Mouse (Mus musculus) midbrain, embryonic 12.5 days (tissue): Measurements from ENCODE around the gene Serpina3m. TPM values are rescaled to one million over a fixed set of nuclear protein-coding genes. Genes with fewer than 3 reads are reported as not detected.

Experiments used
- ATAC-seq: fragments of 200-750 bp; cut with Nextera tagmentation; 2 replicates; pipeline ENCODE4 v1.8.0; 2017; ENCODE audit warnings: low read depth, moderate TSS enrichment, moderate library complexity; ENCODE audit not compliant: low FRiP score
- H3K27ac ChIP-seq: fragments of 300-500 bp; sonication (generic); replicated peaks from 2 replicates; pipeline ENCODE4 v1.5.1; 2016; ENCODE audit warnings: mild to moderate bottlenecking
- H3K27me3 ChIP-seq: fragments of 300-500 bp; sonication (generic); 2 replicates; pipeline ENCODE4 v1.6.1; 2016; ENCODE audit warnings: mild to moderate bottlenecking
- H3K36me3 ChIP-seq: fragments of 300-500 bp; sonication (generic); 2 replicates; pipeline ENCODE4 v1.6.1; 2016
- H3K4me1 ChIP-seq: fragments of 300-500 bp; sonication (generic); 2 replicates; pipeline ENCODE4 v1.6.1; 2016
- H3K4me2 ChIP-seq: fragments of 300-500 bp; sonication (generic); replicated peaks from 2 replicates; pipeline ENCODE4 v1.6.1; 2016; ENCODE audit warnings: mild to moderate bottlenecking, moderate library complexity
- H3K4me3 ChIP-seq: fragments of 300-500 bp; sonication (generic); 2 replicates; pipeline ENCODE4 v1.5.1; 2016; ENCODE audit warnings: mild to moderate bottlenecking
- H3K9ac ChIP-seq: fragments of 300-500 bp; sonication (generic); replicated peaks from 2 replicates; pipeline ENCODE4 v1.6.1; 2016; ENCODE audit warnings: mild to moderate bottlenecking, moderate library complexity
- H3K9me3 ChIP-seq: fragments of 300-500 bp; sonication (generic); 2 replicates; pipeline ENCODE4 v1.6.1; 2016; ENCODE audit warnings: mild to moderate bottlenecking
- WGBS: fragments of 180-500 bp; shearing (Covaris S2); methylation state at CpG from one replicate; pipeline ENCODE4 v1.1.7; 2016; 5-methylcytosine and 5-hydroxymethylcytosine counted together
- polyA plus RNA-seq: library from polyadenylated mRNA; unstranded; fragments of >200 nt; fragmentation: Nextera tagmentation; extraction: Ambion mirVana; gene quantifications from 2 replicates; pipeline ENCODE4 v1.2.1, GENCODE M21; 2016

Serpina3m gene
- polyA plus RNA-seq, 1 experiment from 2014 or later: not detected

GRCm38 (mm10) chr12:104403968-104404367 lies 65.7 kb downstream of the Serpina3m start:
- H3K4me2 ChIP-seq: no peak overlapping the region
- H3K27me3 ChIP-seq: no peaks in the 10 kb centered on the region
- no peaks in the 10 kb centered on the region for H3K36me3 ChIP-seq
- H3K9me3 ChIP-seq: no peaks in the 10 kb centered on the region
- no peak for ATAC-seq
- WGBS: 88% methylated on average over 5 of the region's 5 CpGs
- H3K9ac ChIP-seq: no peak overlapping the region
- no peaks in the 10 kb centered on the region for H3K4me1 ChIP-seq
- no peak overlapping the region for H3K4me3 ChIP-seq
- H3K27ac ChIP-seq: no peak overlapping the region

- Histone ChIP-seq H3K27me3 (no peaks in the 10 kb centered on the region), H3K4me1 (no peaks in the 10 kb centered on the region), H3K27ac (no peak within 1 kb of the TSS), H3K4me3 (no peak within 1 kb of the TSS), H3K9me3 (no peaks in the 10 kb centered on the region), H3K36me3 (no peaks in the 10 kb centered on the region), H3K4me2 (no peak within 1 kb of the TSS), H3K9ac (no peak within 1 kb of the TSS)
- no peak for ATAC-seq
- 69% methylated on average over 4 of the region's 4 CpGs for WGBS
Observed at GRCm38 (mm10) chr12:104406454-104406885, 68.2 kb downstream of the Serpina3m start, which contains the start of gene Serpina3n. Gene Serpina3n, plus strand, starts transcription at chr12:104406729.

- Histone ChIP-seq H3K9me3 (no peaks in the 10 kb centered on the region), H3K36me3 (no peaks in the 10 kb centered on the region)
- WGBS: 84% methylated on average over 6 of the region's 6 CpGs
Observed at GRCm38 (mm10) chr12:104412507-104412906, 74.2 kb downstream of the Serpina3m start.

GRCm38 (mm10) chr12:104414576-104414975 lies 76.3 kb downstream of the Serpina3m start:
- 68% methylated on average over 2 of the region's 2 CpGs for WGBS
- H3K4me3 ChIP-seq: no peak overlapping the region
- H3K9ac ChIP-seq: no peak overlapping the region

More at GRCm38 (mm10) chr12:104412507-104412906, 74.2 kb downstream of the Serpina3m start:
- Histone ChIP-seq H3K27ac (no peak overlapping the region), H3K9ac (no peak overlapping the region), H3K4me3 (no peak overlapping the region), H3K4me2 (no peak overlapping the region), H3K4me1 (no peaks in the 10 kb centered on the region), H3K27me3 (no peaks in the 10 kb centered on the region; the same call in 1 of the 2 replicates)
- no peak for ATAC-seq

GRCm38 (mm10) chr12:104415625-104416315 lies 77.5 kb downstream of the Serpina3m start:
- H3K4me3 ChIP-seq: no peak overlapping the region
- H3K9me3 ChIP-seq: no peaks in the 10 kb centered on the region
- no peaks in the 10 kb centered on the region for H3K4me1 ChIP-seq
- no peak for ATAC-seq
- 60% methylated on average over 6 of the region's 6 CpGs for WGBS
- H3K27ac ChIP-seq: no peak overlapping the region
- no peaks in the 10 kb centered on the region; the same call in 1 of the 2 replicates for H3K27me3 ChIP-seq
- H3K4me2 ChIP-seq: no peak overlapping the region
- H3K36me3 ChIP-seq: no peaks in the 10 kb centered on the region
- H3K9ac ChIP-seq: no peak overlapping the region

More at GRCm38 (mm10) chr12:104414576-104414975, 76.3 kb downstream of the Serpina3m start:
- Histone ChIP-seq H3K27me3 (no peaks in the 10 kb centered on the region; the same call in 1 of the 2 replicates), H3K9me3 (no peaks in the 10 kb centered on the region), H3K4me1 (no peaks in the 10 kb centered on the region), H3K4me2 (no peak overlapping the region), H3K27ac (no peak overlapping the region), H3K36me3 (no peaks in the 10 kb centered on the region)
- no peak for ATAC-seq

GRCm38 (mm10) chr12:104418340-104419135 lies 80.3 kb downstream of the Serpina3m start:
- Histone ChIP-seq H3K27me3 (no peaks in the 10 kb centered on the region; the same call in 1 of the 2 replicates), H3K9me3 (no peaks in the 10 kb centered on the region), H3K4me2 (peak overlapping the region; percentile 52), H3K4me3 (peak overlapping the region; percentile 21; the same call in 1 of the 2 replicates), H3K9ac (no peak overlapping the region; the same call in 1 of the 2 replicates), H3K27ac (no peak overlapping the region), H3K36me3 (no peaks in the 10 kb centered on the region), H3K4me1 (no peaks in the 10 kb centered on the region)
- ATAC-seq: peak; percentile 70
- 17% methylated on average over 17 of the region's 17 CpGs for WGBS

- Histone ChIP-seq H3K36me3 (no peaks in the 10 kb centered on the region), H3K9me3 (no peaks in the 10 kb centered on the region), H3K4me1 (no peaks in the 10 kb centered on the region), H3K27ac (no peak overlapping the region), H3K9ac (no peak overlapping the region), H3K27me3 (no peaks in the 10 kb centered on the region; the same call in 1 of the 2 replicates), H3K4me3 (no peak overlapping the region), H3K4me2 (no peak overlapping the region)
- peak; percentile 31 for ATAC-seq
- 7% methylated on average over 2 of the region's 2 CpGs for WGBS
Observed at GRCm38 (mm10) chr12:104419136-104419462, 80.8 kb downstream of the Serpina3m start.

GRCm38 (mm10) chr12:104422615-104423392 lies 84.5 kb downstream of the Serpina3m start:
- H3K4me2 ChIP-seq: no peak overlapping the region
- no peaks in the 10 kb centered on the region for H3K36me3 ChIP-seq
- no peak overlapping the region for H3K4me3 ChIP-seq
- no peaks in the 10 kb centered on the region for H3K4me1 ChIP-seq
- no peak for ATAC-seq
- no peaks in the 10 kb centered on the region for H3K9me3 ChIP-seq
- no peaks in the 10 kb centered on the region; the same call in 1 of the 2 replicates for H3K27me3 ChIP-seq
- WGBS: 86% methylated on average over 11 of the region's 11 CpGs
- H3K9ac ChIP-seq: no peak overlapping the region
- H3K27ac ChIP-seq: no peak overlapping the region

GRCm38 (mm10) chr12:104425591-104425990 lies 87.3 kb downstream of the Serpina3m start:
- Histone ChIP-seq H3K27me3 (no peaks in the 10 kb centered on the region), H3K36me3 (no peaks in the 10 kb centered on the region), H3K9ac (no peak overlapping the region), H3K4me1 (no peaks in the 10 kb centered on the region), H3K4me3 (no peak overlapping the region), H3K9me3 (no peaks in the 10 kb centered on the region), H3K27ac (no peak overlapping the region), H3K4me2 (no peak overlapping the region)
- 84% methylated on average over 3 of the region's 3 CpGs for WGBS
- ATAC-seq: no peak

GRCm38 (mm10) chr12:104426915-104427314 lies 88.6 kb downstream of the Serpina3m start:
- Histone ChIP-seq H3K27ac (no peak overlapping the region), H3K4me1 (no peaks in the 10 kb centered on the region), H3K36me3 (no peaks in the 10 kb centered on the region), H3K9ac (no peak overlapping the region), H3K4me3 (no peak overlapping the region), H3K4me2 (no peak overlapping the region), H3K27me3 (no peaks in the 10 kb centered on the region), H3K9me3 (no peaks in the 10 kb centered on the region)
- 7% methylated on average over 7 of the region's 7 CpGs for WGBS
- ATAC-seq: 0 out of 2 replicates have a peak, but pooled peaks have one; percentile 41

GRCm38 (mm10) chr12:104431359-104431758 lies 93.1 kb downstream of the Serpina3m start:
- no peak overlapping the region for H3K9ac ChIP-seq
- H3K36me3 ChIP-seq: no peaks in the 10 kb centered on the region
- H3K4me1 ChIP-seq: peaks cover 8% of the 10 kb centered on the region; the same call in 1 of the 2 replicates
- H3K27ac ChIP-seq: no peak overlapping the region
- no peaks in the 10 kb centered on the region; the same call in 1 of the 2 replicates for H3K27me3 ChIP-seq
- H3K4me2 ChIP-seq: no peak overlapping the region
- ATAC-seq: no peak
- no peaks in the 10 kb centered on the region for H3K9me3 ChIP-seq
- no peak overlapping the region for H3K4me3 ChIP-seq
- WGBS: 67% methylated on average over 10 of the region's 10 CpGs
